Mouse (Mus musculus): ENCODE measurements around the gene Lce6a.

The Lce6a gene

GRCm38 (mm10) chr3:92621560-92621959 lies at the start of gene Lce6a:
TSS of gene Lce6a (minus strand) at chr3:92621660.
- no peak for DNase-seq (ENCODE audit: low spot score in 2 of 2)

- no peak for DNase-seq (ENCODE audit: low spot score in 2 of 2)
Observed at GRCm38 (mm10) chr3:92670215-92670614, 48.8 kb upstream of the Lce6a start, which contains the start of gene Lce1a2. TSS of gene Lce1a2 (minus strand) at chr3:92670315.

- no peak for DNase-seq (ENCODE audit: low spot score in 2 of 2)
Observed at GRCm38 (mm10) chr3:92656826-92657225, 35.4 kb upstream of the Lce6a start, which contains the start of gene Lce1b. TSS of gene Lce1b (minus strand) at chr3:92656926.

GRCm38 (mm10) chr3:92648207-92648606 lies 26.7 kb upstream of the Lce6a start, which contains the start of gene Lce1a1:
TSS of gene Lce1a1 (minus strand) at chr3:92648307.
- DNase-seq (ENCODE audit: low spot score in 2 of 2) = no peak

GRCm38 (mm10) chr3:92639854-92640253 lies 18.4 kb upstream of the Lce6a start:
- no peak for DNase-seq (ENCODE audit: low spot score in 2 of 2)

- no peak for DNase-seq (ENCODE audit: low spot score in 2 of 2)
Observed at GRCm38 (mm10) chr3:92638653-92638991, 17.2 kb upstream of the Lce6a start.

GRCm38 (mm10) chr3:92637745-92638652 lies 16.5 kb upstream of the Lce6a start:
- no peak for DNase-seq (ENCODE audit: low spot score in 2 of 2)

- no peak for DNase-seq (ENCODE audit: low spot score in 2 of 2)
Observed at GRCm38 (mm10) chr3:92609804-92610203, 11.7 kb downstream of the Lce6a start.

- DNase-seq (ENCODE audit: low spot score in 2 of 2) = no peak
Observed at GRCm38 (mm10) chr3:92607392-92607791, 14.1 kb downstream of the Lce6a start, which contains the start of gene 2210017I01Rik. TSS of gene 2210017I01Rik (minus strand) at chr3:92607492.

- no peak for DNase-seq (ENCODE audit: low spot score in 2 of 2)
Observed at GRCm38 (mm10) chr3:92602169-92602568, 19.3 kb downstream of the Lce6a start.

GRCm38 (mm10) chr3:92600456-92600855 lies 21.0 kb downstream of the Lce6a start:
- DNase-seq (ENCODE audit: low spot score in 2 of 2) = no peak

- no peak for DNase-seq (ENCODE audit: low spot score in 2 of 2)
Observed at GRCm38 (mm10) chr3:92599973-92600372, 21.5 kb downstream of the Lce6a start.

GRCm38 (mm10) chr3:92598429-92598828 lies 23.0 kb downstream of the Lce6a start:
- no peak for DNase-seq (ENCODE audit: low spot score in 2 of 2)

- DNase-seq (ENCODE audit: low spot score in 2 of 2) = no peak
Observed at GRCm38 (mm10) chr3:92588858-92589257, 32.6 kb downstream of the Lce6a start, which contains the start of gene Smcp. TSS of gene Smcp (minus strand) at chr3:92588997.

GRCm38 (mm10) chr3:92587190-92587589 lies 34.3 kb downstream of the Lce6a start:
- no peak for DNase-seq (ENCODE audit: low spot score in 2 of 2)

GRCm38 (mm10) chr3:92585055-92585454 lies 36.4 kb downstream of the Lce6a start:
- DNase-seq (ENCODE audit: low spot score in 2 of 2) = no peak

GRCm38 (mm10) chr3:92583164-92583826 lies 38.2 kb downstream of the Lce6a start:
- no peak for DNase-seq (ENCODE audit: low spot score in 2 of 2)

- peak in 1 of 2 experiments; percentile 43 for DNase-seq (ENCODE audit: low spot score in 2 of 2)
Observed at GRCm38 (mm10) chr3:92579508-92579907, 42.0 kb downstream of the Lce6a start.

- no peak for DNase-seq (ENCODE audit: low spot score in 2 of 2)
Observed at GRCm38 (mm10) chr3:92578652-92579413, 42.6 kb downstream of the Lce6a start.

GRCm38 (mm10) chr3:92573449-92574041 lies 47.9 kb downstream of the Lce6a start, which contains the start of gene Ivl:
TSS of gene Ivl (minus strand) at chr3:92573735.
- DNase-seq (ENCODE audit: low spot score in 2 of 2) = peak in 1 of 2 experiments; percentile 70

GRCm38 (mm10) chr3:92572514-92573155 lies 48.8 kb downstream of the Lce6a start:
- DNase-seq (ENCODE audit: low spot score in 2 of 2) = no peak
